Mouse (Mus musculus): ENCODE data around the gene Tas2r121. TPM values are rescaled to one million over a fixed set of nuclear protein-coding genes. Genes with fewer than 3 reads are reported as not detected.
"Not testable (repeated sequence)": the region's sequence is repeated elsewhere in the genome, so short reads cannot be mapped to it uniquely, and the experiment has no call there.

Tas2r121 gene
- not detected in 2 replicates for polyA plus RNA-seq (2014; fragmentation: Nextera tagmentation; extraction: Ambion mirVana)

- no peak within 1 kb of the TSS for H3K4me3 ChIP-seq (ENCODE audit: low read depth, low read length)
- H3K9me3 ChIP-seq (ENCODE audit: low read depth, low read length): no peaks in the 10 kb centered on the region
- DNase-seq: no peak
- no peak for TF ChIP-seq CTCF (IDR thresholded peaks at IDR 0.05; ENCODE audit: low read depth)
- no peak within 1 kb of the TSS for H3K27ac ChIP-seq (ENCODE audit: low read depth)
- H3K36me3 ChIP-seq (ENCODE audit: insufficient read depth): no peaks in the 10 kb centered on the region
- no peak for ATAC-seq (ENCODE audit: insufficient read depth)
- H3K4me1 ChIP-seq (ENCODE audit: insufficient read depth): no peaks in the 10 kb centered on the region
- no peaks in the 10 kb centered on the region for H3K27me3 ChIP-seq (ENCODE audit: insufficient read depth, low read length)
- no peak within 1 kb of the TSS for H3K9ac ChIP-seq
- H3K4me2 ChIP-seq: no peak within 1 kb of the TSS
- WGBS: 65% methylated on average over 1 of the region's 1 CpGs
Measured at GRCm38 (mm10) chr6:132700907-132701306, at the start of gene Tas2r121. Gene Tas2r121, minus strand, starts transcription at chr6:132701007.

GRCm38 (mm10) chr6:132750206-132750605 is 49.4 kb upstream of the Tas2r121 start:
- no peak overlapping the region for H3K27ac ChIP-seq (ENCODE audit: low read depth)
- peak; percentile 0 for DNase-seq
- TF ChIP-seq CTCF (IDR thresholded peaks at IDR 0.05; ENCODE audit: low read depth): no peak
- H3K4me3 ChIP-seq (ENCODE audit: low read depth, low read length): no peak overlapping the region
- H3K9me3 ChIP-seq (ENCODE audit: low read depth, low read length): no peaks in the 10 kb centered on the region
- 78% methylated on average over 2 of the region's 2 CpGs for WGBS
- no peak overlapping the region for H3K4me2 ChIP-seq
- H3K4me1 ChIP-seq (ENCODE audit: insufficient read depth): no peaks in the 10 kb centered on the region
- ATAC-seq (ENCODE audit: insufficient read depth): no peak
- no peaks in the 10 kb centered on the region for H3K27me3 ChIP-seq (ENCODE audit: insufficient read depth, low read length)
- H3K36me3 ChIP-seq (ENCODE audit: insufficient read depth): no peaks in the 10 kb centered on the region
- no peak overlapping the region for H3K9ac ChIP-seq

DNA sequence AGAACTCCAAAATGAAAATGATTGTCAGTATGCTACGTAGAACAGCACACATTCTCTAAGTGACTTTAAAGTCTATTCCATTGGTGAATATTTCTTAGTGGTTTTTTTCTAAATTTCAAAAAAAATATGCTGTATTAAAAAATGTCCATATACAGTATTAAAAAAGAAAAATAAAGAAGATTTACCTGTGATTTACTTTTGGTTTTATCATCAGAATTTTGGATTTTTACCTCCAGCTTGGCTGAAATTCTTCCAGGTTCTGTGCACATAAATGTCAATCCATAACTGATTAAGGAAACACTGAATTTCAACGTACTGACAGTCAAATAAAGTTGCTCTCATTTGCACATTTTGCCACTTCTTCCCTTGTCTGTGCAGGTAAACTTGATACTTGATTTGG is 37.1 kb upstream of the Tas2r121 start, which contains the start of gene Tas2r115:
TSS of gene Tas2r115 (minus strand) at position 101 of the 400 bp plus-strand sequence.
- Histone ChIP-seq H3K27me3 (ENCODE audit: insufficient read depth, low read length) (no peaks in the 10 kb centered on the region), H3K4me2 (no peak within 1 kb of the TSS), H3K36me3 (ENCODE audit: insufficient read depth) (no peaks in the 10 kb centered on the region), H3K4me1 (ENCODE audit: insufficient read depth) (no peaks in the 10 kb centered on the region), H3K4me3 (ENCODE audit: low read depth, low read length) (no peak within 1 kb of the TSS), H3K9ac (no peak within 1 kb of the TSS), H3K27ac (ENCODE audit: low read depth) (no peak within 1 kb of the TSS), H3K9me3 (ENCODE audit: low read depth, low read length) (no peaks in the 10 kb centered on the region)
- no peak for TF ChIP-seq CTCF (IDR thresholded peaks at IDR 0.05; ENCODE audit: low read depth)
- no peak for DNase-seq
- 64% methylated on average over 2 of the region's 2 CpGs for WGBS
- ATAC-seq (ENCODE audit: insufficient read depth): no peak

- 83% methylated on average over 3 of the region's 3 CpGs for WGBS
- Histone ChIP-seq H3K4me1 (ENCODE audit: insufficient read depth) (no peaks in the 10 kb centered on the region), H3K9ac (no peak within 1 kb of the TSS), H3K27ac (ENCODE audit: low read depth) (no peak within 1 kb of the TSS), H3K9me3 (ENCODE audit: low read depth, low read length) (no peaks in the 10 kb centered on the region), H3K27me3 (ENCODE audit: insufficient read depth, low read length) (no peaks in the 10 kb centered on the region), H3K4me3 (ENCODE audit: low read depth, low read length) (no peak within 1 kb of the TSS), H3K4me2 (no peak within 1 kb of the TSS), H3K36me3 (ENCODE audit: insufficient read depth) (no peaks in the 10 kb centered on the region)
- TF ChIP-seq CTCF (IDR thresholded peaks at IDR 0.05; ENCODE audit: low read depth): no peak
- DNase-seq (no peak), ATAC-seq (ENCODE audit: insufficient read depth) (no peak)
Measured at GRCm38 (mm10) chr6:132711828-132712227, 11.0 kb upstream of the Tas2r121 start, which contains the start of gene Tas2r122. Gene Tas2r122, minus strand, starts transcription at chr6:132711928.

GRCm38 (mm10) chr6:132691596-132691995 is 9.2 kb downstream of the Tas2r121 start:
- not testable (repeated sequence) for H3K9me3 ChIP-seq (ENCODE audit: low read depth, low read length); H3K4me3 ChIP-seq (ENCODE audit: low read depth, low read length); H3K4me2 ChIP-seq; H3K27me3 ChIP-seq (ENCODE audit: insufficient read depth, low read length); H3K9ac ChIP-seq; DNase-seq; ATAC-seq (ENCODE audit: insufficient read depth); H3K36me3 ChIP-seq (ENCODE audit: insufficient read depth); H3K27ac ChIP-seq (ENCODE audit: low read depth); H3K4me1 ChIP-seq (ENCODE audit: insufficient read depth)
- 70% methylated on average over 7 of the region's 7 CpGs for WGBS

DNA sequence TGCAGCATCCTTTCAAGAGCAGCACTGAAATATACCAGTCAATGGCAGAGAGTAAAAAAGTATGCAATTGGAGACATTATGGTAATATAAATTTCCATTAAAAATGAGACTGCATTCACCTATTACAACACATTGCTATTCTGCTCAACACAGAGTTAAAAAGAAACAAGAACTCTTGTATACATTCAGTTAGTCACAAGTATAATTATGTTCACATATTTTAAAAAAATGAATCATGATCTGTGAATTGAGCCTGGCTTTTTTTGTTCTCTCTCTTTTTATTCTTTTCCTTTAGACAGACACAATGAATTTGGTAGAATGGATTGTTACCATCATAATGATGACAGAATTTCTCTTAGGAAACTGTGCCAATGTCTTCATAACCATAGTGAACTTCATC is 44.2 kb downstream of the Tas2r121 start, which contains the start of gene Tas2r120:
TSS of gene Tas2r120 (plus strand) at position 301 of the 400 bp plus-strand sequence.
- ATAC-seq (ENCODE audit: insufficient read depth) (no peak), DNase-seq (no peak)
- H3K4me2 ChIP-seq: no peak within 1 kb of the TSS
- no peak for TF ChIP-seq CTCF (IDR thresholded peaks at IDR 0.05; ENCODE audit: low read depth)
- H3K4me3 ChIP-seq (ENCODE audit: low read depth, low read length): no peak within 1 kb of the TSS
- H3K9ac ChIP-seq: no peak within 1 kb of the TSS
- no peak within 1 kb of the TSS for H3K27ac ChIP-seq (ENCODE audit: low read depth)
- no peaks in the 10 kb centered on the region for H3K27me3 ChIP-seq (ENCODE audit: insufficient read depth, low read length)
- H3K36me3 ChIP-seq (ENCODE audit: insufficient read depth): no peaks in the 10 kb centered on the region
- H3K9me3 ChIP-seq (ENCODE audit: low read depth, low read length): no peaks in the 10 kb centered on the region
- H3K4me1 ChIP-seq (ENCODE audit: insufficient read depth): no peaks in the 10 kb centered on the region

DNA sequence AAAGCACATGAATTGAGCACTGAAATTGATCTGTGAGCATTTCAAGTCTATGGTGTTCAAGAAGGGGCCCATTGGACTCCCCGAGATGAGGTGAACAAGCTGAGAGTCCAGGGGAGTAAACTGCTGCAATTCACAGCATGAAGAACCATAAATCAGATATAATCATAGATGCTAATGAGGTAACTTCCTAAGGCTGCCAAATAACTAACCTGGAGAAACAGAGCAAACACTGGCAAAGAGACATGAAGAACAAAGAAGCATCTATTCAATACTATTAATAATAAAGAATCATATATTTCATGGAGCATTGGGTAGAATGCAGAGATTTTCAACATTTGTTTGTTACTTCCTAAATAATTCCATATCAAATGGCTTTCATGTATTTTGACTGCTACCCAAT is 49.4 kb downstream of the Tas2r121 start, which contains the start of gene A630073D07Rik:
TSS of gene A630073D07Rik (minus strand) at position 101 of the 400 bp plus-strand sequence.
- no peaks in the 10 kb centered on the region for H3K4me1 ChIP-seq (ENCODE audit: insufficient read depth)
- H3K36me3 ChIP-seq (ENCODE audit: insufficient read depth): no peaks in the 10 kb centered on the region
- TF ChIP-seq CTCF (IDR thresholded peaks at IDR 0.05; ENCODE audit: low read depth): no peak
- 71% methylated on average over 1 of the region's 1 CpGs for WGBS
- H3K4me2 ChIP-seq: no peak within 1 kb of the TSS
- no peaks in the 10 kb centered on the region for H3K9me3 ChIP-seq (ENCODE audit: low read depth, low read length)
- no peak for DNase-seq
- no peak within 1 kb of the TSS for H3K27ac ChIP-seq (ENCODE audit: low read depth)
- no peak for ATAC-seq (ENCODE audit: insufficient read depth)
- no peak within 1 kb of the TSS for H3K9ac ChIP-seq
- H3K4me3 ChIP-seq (ENCODE audit: low read depth, low read length): no peak within 1 kb of the TSS
- no peaks in the 10 kb centered on the region for H3K27me3 ChIP-seq (ENCODE audit: insufficient read depth, low read length)

Other genes with a start within 250 kb of the Tas2r121 start
- gene Prh1, start 131.2 kb downstream of the Tas2r121 start, polyA plus RNA-seq (2014; fragmentation: Nextera tagmentation; extraction: Ambion mirVana): not detected in 2 replicates
- not detected in 2 replicates for gene Prp2, start 105.1 kb downstream of the Tas2r121 start, polyA plus RNA-seq (2014; fragmentation: Nextera tagmentation; extraction: Ambion mirVana)
- gene A630073D07Rik, start 49.5 kb downstream of the Tas2r121 start, polyA plus RNA-seq (2014; fragmentation: Nextera tagmentation; extraction: Ambion mirVana): not detected in 2 replicates
- gene Tas2r120, start 44.1 kb downstream of the Tas2r121 start, polyA plus RNA-seq (2014; fragmentation: Nextera tagmentation; extraction: Ambion mirVana): not detected in 2 replicates
- gene Tas2r122, start 10.9 kb upstream of the Tas2r121 start, polyA plus RNA-seq (2014; fragmentation: Nextera tagmentation; extraction: Ambion mirVana): not detected in 2 replicates
- gene Tas2r115, start 37.0 kb upstream of the Tas2r121 start, polyA plus RNA-seq (2014; fragmentation: Nextera tagmentation; extraction: Ambion mirVana): not detected in 2 replicates
- gene Tas2r124, start 53.7 kb upstream of the Tas2r121 start, polyA plus RNA-seq (2014; fragmentation: Nextera tagmentation; extraction: Ambion mirVana): not detected in 2 replicates
- not detected in 2 replicates for gene Tas2r102, start 61.1 kb upstream of the Tas2r121 start, polyA plus RNA-seq (2014; fragmentation: Nextera tagmentation; extraction: Ambion mirVana)
- not detected in 2 replicates for gene Tas2r136, start 77.2 kb upstream of the Tas2r121 start, polyA plus RNA-seq (2014; fragmentation: Nextera tagmentation; extraction: Ambion mirVana)
- gene Tas2r117, start 101.8 kb upstream of the Tas2r121 start, polyA plus RNA-seq (2014; fragmentation: Nextera tagmentation; extraction: Ambion mirVana): not detected in 2 replicates
- gene Tas2r123, start 146.1 kb upstream of the Tas2r121 start, polyA plus RNA-seq (2014; fragmentation: Nextera tagmentation; extraction: Ambion mirVana): not detected in 2 replicates
- not detected in 2 replicates for gene Tas2r116, start 154.4 kb upstream of the Tas2r121 start, polyA plus RNA-seq (2014; fragmentation: Nextera tagmentation; extraction: Ambion mirVana)
- gene Tas2r110, start 167.0 kb upstream of the Tas2r121 start, polyA plus RNA-seq (2014; fragmentation: Nextera tagmentation; extraction: Ambion mirVana): not detected in 2 replicates
- not detected in 2 replicates for gene Tas2r113, start 192.0 kb upstream of the Tas2r121 start, polyA plus RNA-seq (2014; fragmentation: Nextera tagmentation; extraction: Ambion mirVana)
- gene Tas2r125, start 208.6 kb upstream of the Tas2r121 start, polyA plus RNA-seq (2014; fragmentation: Nextera tagmentation; extraction: Ambion mirVana): not detected in 2 replicates

Data from lung, embryonic 14.5 days (tissue).